Mouse (Mus musculus): Measurements from ENCODE around the gene Gm20747. TPM values are rescaled to one million over a fixed set of nuclear protein-coding genes. Genes with fewer than 3 reads are reported as not detected.
"Not testable (repeated sequence)": the region's sequence is repeated elsewhere in the genome, so short reads cannot be mapped to it uniquely, and the experiment has no call there.

Gm20747 gene
- not detected for total RNA-seq (2021)
- long read RNA-seq, experiment 1, result 0 reads
- long read RNA-seq, experiment 2, result 0 reads

GRCm38 (mm10) chrY:53418191-53418590 is at the start of gene Gm20747:
Gene Gm20747, minus strand, starts transcription at chrY:53418291.
- DNase-seq (ENCODE audit: low spot score in 2 of 2), result not testable (repeated sequence)

All from layer of hippocampus, postnatal 14 days (tissue).